Mouse (Mus musculus) small intestine, adult 2 months (tissue): ENCODE measurements around the gene Sv2c. TPM values are rescaled to one million over a fixed set of nuclear protein-coding genes. Genes with fewer than 3 reads are reported as not detected.

Experiments
- H3K27ac ChIP-seq: fragments of 200-500 bp; 2 replicates; pipeline ENCODE4 v1.5.1; 2012; ENCODE audit warnings: low read depth, low read length, control low read depth, inconsistent platforms; ENCODE audit not compliant: insufficient read depth
- H3K27me3 ChIP-seq: fragments of 200-500 bp; 2 replicates; pipeline ENCODE4 v1.6.1; 2012; ENCODE audit warnings: mild to moderate bottlenecking, moderate library complexity, low read length, inconsistent platforms; ENCODE audit not compliant: control insufficient read depth, insufficient read depth
- H3K36me3 ChIP-seq: fragments of 200-500 bp; 2 replicates; pipeline ENCODE4 v1.6.1; 2012; ENCODE audit warnings: mild to moderate bottlenecking, low read length, control low read depth, inconsistent platforms; ENCODE audit not compliant: control insufficient read depth, insufficient read depth
- H3K4me1 ChIP-seq: fragments of 200-500 bp; 2 replicates; pipeline ENCODE4 v1.6.1; 2012; ENCODE audit warnings: low read length, inconsistent platforms, mixed read lengths; ENCODE audit not compliant: control insufficient read depth, insufficient read depth, insufficient read length
- H3K4me3 ChIP-seq: fragments of 200-500 bp; 2 replicates; pipeline ENCODE4 v1.5.1; 2012; ENCODE audit warnings: low read depth, mild to moderate bottlenecking, control low read depth, inconsistent platforms, low read length, moderate library complexity
- CTCF ChIP-seq: fragments of 200-500 bp; IDR thresholded peaks from 2 replicates; pipeline ENCODE4 v1.5.1; 2012; ENCODE audit warnings: low read depth, mild to moderate bottlenecking, control low read depth, inconsistent platforms, low read length, moderate library complexity, mixed read lengths; ENCODE audit not compliant: insufficient replicate concordance, insufficient read length; ENCODE audit errors: extremely low read depth
- POLR2A ChIP-seq: fragments of 200-500 bp; IDR thresholded peaks from 2 replicates; pipeline ENCODE4 v1.6.1; 2012; ENCODE audit warnings: low read depth, mild to moderate bottlenecking, control low read depth, inconsistent platforms, low read length, moderate library complexity
- WGBS: fragments of 180-500 bp; shearing (Covaris S2); methylation state at CpG from one replicate; pipeline ENCODE4 v1.1.7; 2018; 5-methylcytosine and 5-hydroxymethylcytosine counted together
- polyA plus RNA-seq: library from polyadenylated mRNA; depleted of rRNA; stranded (reverse); fragments of >200 nt; gene quantifications from 2 replicates; pipeline ENCODE4 v1.2.3, GENCODE M21; 2012

Gene Sv2c
- polyA plus RNA-seq, 1 experiment = 0.25 TPM

GRCm38 (mm10) chr13:95966791-95967190, 165.6 kb downstream of the Sv2c start:
- no peak for TF ChIP-seq POLR2A
- no peak for TF ChIP-seq CTCF
- WGBS = 67% methylated on average over 6 of the region's 6 CpGs
- Histone ChIP-seq H3K27me3 (no peaks in the 10 kb centered on the region), H3K36me3 (no peaks in the 10 kb centered on the region), H3K27ac (no peak overlapping the region), H3K4me1 (no peaks in the 10 kb centered on the region), H3K4me3 (no peak overlapping the region)

DNA sequence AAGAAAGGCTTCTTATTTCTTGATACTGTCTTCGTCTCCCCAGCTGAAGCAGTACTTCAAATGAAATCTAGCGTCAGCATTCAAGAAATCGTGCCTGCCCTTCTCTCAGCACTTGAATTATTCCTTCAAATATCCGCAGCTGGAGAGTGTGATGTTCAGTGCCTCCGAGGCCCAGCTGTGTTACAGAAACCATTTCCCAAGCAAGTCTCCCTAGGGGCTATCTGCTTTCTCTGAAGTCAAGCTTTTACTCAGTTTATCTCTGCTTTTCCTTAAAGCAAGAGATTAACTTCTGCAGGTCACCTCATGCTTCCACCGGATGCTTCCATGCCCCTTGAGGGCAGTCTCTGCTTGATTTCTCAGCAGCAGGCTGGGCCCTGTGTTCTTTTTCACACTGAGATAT, 166.8 kb downstream of the Sv2c start:
- Histone ChIP-seq H3K4me1 (peaks cover 2% of the 10 kb centered on the region; the same call in 1 of the 2 replicates), H3K27me3 (peaks cover 6% of the 10 kb centered on the region; the same call in 1 of the 2 replicates), H3K27ac (no peak overlapping the region), H3K4me3 (no peak overlapping the region), H3K36me3 (no peaks in the 10 kb centered on the region)
- WGBS = 84% methylated on average over 6 of the region's 6 CpGs
- TF ChIP-seq CTCF = no peak
- no peak for TF ChIP-seq POLR2A

DNA sequence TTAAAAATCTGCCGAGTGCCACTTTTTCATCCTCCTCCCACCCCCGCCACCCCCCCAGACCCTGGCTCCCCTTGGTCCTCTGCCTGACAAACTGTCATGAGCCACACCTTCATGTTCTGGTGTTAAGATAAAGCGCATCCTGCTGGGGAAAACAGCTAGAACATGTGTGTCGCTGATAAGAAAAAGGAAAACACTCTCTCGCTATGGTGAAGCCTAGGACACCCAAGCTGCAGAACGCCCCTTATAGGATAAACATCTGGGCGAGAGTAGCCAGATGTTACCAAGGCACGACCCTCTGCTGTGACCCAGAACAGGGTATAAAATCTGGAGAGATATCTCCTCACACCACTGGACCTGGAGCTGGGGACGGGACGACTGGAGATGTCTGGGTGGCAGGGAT, 167.2 kb downstream of the Sv2c start:
- no peak overlapping the region for H3K27ac ChIP-seq
- WGBS = 72% methylated on average over 10 of the region's 10 CpGs
- peaks cover 2% of the 10 kb centered on the region for H3K4me1 ChIP-seq
- peaks cover 6% of the 10 kb centered on the region; the same call in 1 of the 2 replicates for H3K27me3 ChIP-seq
- H3K4me3 ChIP-seq = no peak overlapping the region
- no peak for TF ChIP-seq POLR2A
- no peak for TF ChIP-seq CTCF
- no peaks in the 10 kb centered on the region for H3K36me3 ChIP-seq

GRCm38 (mm10) chr13:95964226-95964625, 168.2 kb downstream of the Sv2c start:
- Histone ChIP-seq H3K36me3 (no peaks in the 10 kb centered on the region), H3K27ac (no peak overlapping the region), H3K4me3 (no peak overlapping the region), H3K27me3 (peaks cover 6% of the 10 kb centered on the region; the same call in 1 of the 2 replicates), H3K4me1 (peaks cover 2% of the 10 kb centered on the region)
- TF ChIP-seq CTCF = no peak
- no peak for TF ChIP-seq POLR2A
- WGBS = 80% methylated on average over 8 of the region's 8 CpGs

GRCm38 (mm10) chr13:95963671-95964070, 168.7 kb downstream of the Sv2c start:
- 77% methylated on average over 1 of the region's 1 CpGs for WGBS
- no peak for TF ChIP-seq CTCF
- no peak for TF ChIP-seq POLR2A
- Histone ChIP-seq H3K36me3 (no peaks in the 10 kb centered on the region), H3K27ac (no peak overlapping the region), H3K4me1 (peaks cover 2% of the 10 kb centered on the region), H3K27me3 (peaks cover 6% of the 10 kb centered on the region; the same call in 1 of the 2 replicates), H3K4me3 (no peak overlapping the region)

DNA sequence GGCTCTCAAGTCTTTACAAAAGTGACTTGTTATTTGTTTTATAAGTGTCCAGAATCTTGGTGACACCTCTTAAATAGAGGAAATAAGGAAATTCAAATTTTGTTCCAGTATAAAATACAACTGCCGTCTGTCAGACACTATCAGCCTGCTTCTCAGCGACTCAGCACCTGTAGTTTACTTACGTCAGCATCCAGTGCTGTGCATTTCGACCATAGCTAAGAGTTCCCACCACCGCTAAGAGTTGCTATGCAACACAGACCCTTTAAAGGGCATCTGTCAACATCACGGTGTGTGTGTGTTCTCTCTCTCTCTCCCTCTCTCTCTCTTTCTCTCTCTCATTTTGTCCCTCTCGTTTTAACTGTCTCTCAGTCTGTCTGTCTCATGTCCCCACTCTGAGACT, 170.5 kb downstream of the Sv2c start:
- WGBS = 45% methylated on average over 7 of the region's 7 CpGs
- H3K4me3 ChIP-seq = no peak overlapping the region
- H3K36me3 ChIP-seq = no peaks in the 10 kb centered on the region
- H3K4me1 ChIP-seq = peaks cover 2% of the 10 kb centered on the region
- peaks cover 6% of the 10 kb centered on the region; the same call in 1 of the 2 replicates for H3K27me3 ChIP-seq
- H3K27ac ChIP-seq = no peak overlapping the region
- TF ChIP-seq CTCF (no peak), POLR2A (no peak)

- peak overlapping the region; percentile 57 for H3K4me3 ChIP-seq
- no peak for TF ChIP-seq POLR2A
- TF ChIP-seq CTCF = no peak
- peaks cover 2% of the 10 kb centered on the region for H3K4me1 ChIP-seq
- no peak overlapping the region for H3K27ac ChIP-seq
- no peaks in the 10 kb centered on the region for H3K36me3 ChIP-seq
- peaks cover 6% of the 10 kb centered on the region; the same call in 1 of the 2 replicates for H3K27me3 ChIP-seq
- WGBS = 22% methylated on average over 29 of the region's 29 CpGs
Measured at GRCm38 (mm10) chr13:95961191-95961791, 171.1 kb downstream of the Sv2c start.
